Mouse (Mus musculus) lung, postnatal 4 days (tissue): ENCODE data around the gene Akt3.

ENCODE experiments used
- DNase-seq, 2 experiments: peaks; one replicate each; pipeline ENCODE4 v3.0.0; 2021

The Akt3 gene

DNA sequence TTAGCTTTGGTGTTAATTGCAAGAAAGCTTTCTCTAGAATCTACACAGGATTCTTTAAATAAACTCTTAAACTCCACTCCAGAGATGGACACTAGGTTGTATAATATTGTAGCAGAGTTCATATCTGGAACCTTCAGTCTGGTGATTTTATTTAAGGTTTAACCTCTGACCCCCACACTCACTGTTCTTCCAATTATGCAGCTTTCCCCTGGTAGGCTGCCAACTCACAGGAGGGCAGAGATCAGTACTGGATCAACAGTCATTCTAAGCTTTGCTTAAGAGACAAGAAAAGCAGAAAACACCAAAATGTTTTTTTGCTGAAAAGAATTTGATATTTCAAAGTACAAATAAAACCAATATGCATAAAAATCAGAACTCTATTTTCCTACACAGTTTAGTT is 212.1 kb downstream of the Akt3 start:
- no peak for DNase-seq

DNA sequence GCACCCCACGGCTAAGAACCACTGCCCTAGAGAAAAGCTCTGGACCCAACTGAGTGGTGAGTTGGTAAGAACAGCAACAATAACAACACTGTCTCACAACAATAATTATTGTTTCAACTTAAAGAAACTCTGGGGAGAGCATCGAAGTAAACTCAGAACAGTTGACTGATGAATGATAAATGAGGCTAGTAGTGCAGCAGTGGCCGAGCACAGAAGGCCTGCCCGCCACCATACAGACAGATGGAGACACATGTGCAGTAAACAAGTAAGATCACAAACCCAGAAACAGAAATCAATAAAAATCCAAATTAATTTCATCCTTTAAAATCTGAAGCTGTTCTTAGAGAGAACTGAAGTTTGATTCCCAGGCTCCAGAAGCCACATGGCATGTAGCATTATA is 217.9 kb downstream of the Akt3 start:
- DNase-seq, result no peak

DNA sequence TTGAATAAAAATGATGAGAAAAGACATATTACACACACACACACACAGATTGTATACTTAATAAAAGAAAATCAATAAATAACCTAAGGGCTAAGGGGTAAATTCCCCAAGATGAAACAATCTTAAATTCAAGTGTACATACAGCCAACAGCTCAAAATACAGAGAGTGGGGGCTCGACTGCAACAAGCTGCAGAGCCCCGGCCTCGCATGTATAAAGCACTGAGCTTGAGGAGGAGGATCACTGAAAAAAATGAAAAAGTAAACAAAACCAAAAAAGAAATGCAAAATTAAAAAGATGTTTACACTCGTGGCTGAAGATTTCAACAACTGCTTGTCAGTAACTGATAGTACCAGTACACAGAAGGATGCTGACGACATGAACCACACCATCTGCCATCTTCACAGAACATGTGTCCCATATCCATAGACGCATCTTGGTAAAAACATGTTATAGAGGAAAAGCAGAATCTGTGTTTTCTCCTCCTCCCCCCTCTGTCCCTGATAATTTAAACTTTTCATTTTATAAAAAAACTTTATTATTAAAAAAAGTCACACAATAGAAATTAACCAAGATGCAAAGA is 218.8 kb downstream of the Akt3 start:
- no peak for DNase-seq

DNA sequence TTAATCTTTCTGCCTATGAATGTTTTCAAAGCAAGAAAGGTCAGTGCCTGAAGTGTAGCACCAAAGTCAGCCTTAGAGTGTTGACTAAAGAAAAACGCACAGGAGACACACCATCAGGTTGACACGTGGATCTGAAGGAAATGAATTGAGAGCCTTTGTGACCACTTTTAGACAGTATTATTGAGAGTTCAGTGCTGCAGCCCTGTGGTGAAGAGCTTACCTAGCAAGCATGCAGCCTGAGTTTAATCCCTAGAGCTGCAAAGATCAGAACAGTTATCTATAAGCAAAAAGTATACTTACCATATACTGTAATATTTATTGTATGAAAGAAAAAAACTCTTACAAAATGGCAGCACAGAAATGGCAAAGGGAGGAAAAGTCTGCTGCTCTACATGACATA is 219.6 kb downstream of the Akt3 start:
- no peak for DNase-seq

DNA sequence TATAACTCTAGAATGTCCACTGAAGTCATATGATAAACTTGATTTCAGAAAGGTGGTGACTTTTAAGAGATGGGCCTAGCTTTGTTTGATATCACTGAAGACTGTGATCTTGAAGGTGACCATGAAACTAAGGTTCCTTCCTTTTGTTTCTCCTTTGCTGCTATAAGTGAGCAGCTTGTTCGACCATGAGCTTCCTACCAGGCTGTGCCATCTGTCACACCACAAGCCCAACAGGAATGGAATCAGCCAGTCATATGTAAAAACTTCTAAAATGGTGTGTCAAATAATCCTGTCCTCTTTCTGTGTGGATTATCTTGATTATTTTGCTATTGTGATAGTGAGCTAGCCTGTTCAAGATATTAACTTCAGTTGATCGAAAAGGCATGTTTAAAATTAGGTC is 222.5 kb downstream of the Akt3 start:
- no peak for DNase-seq

DNA sequence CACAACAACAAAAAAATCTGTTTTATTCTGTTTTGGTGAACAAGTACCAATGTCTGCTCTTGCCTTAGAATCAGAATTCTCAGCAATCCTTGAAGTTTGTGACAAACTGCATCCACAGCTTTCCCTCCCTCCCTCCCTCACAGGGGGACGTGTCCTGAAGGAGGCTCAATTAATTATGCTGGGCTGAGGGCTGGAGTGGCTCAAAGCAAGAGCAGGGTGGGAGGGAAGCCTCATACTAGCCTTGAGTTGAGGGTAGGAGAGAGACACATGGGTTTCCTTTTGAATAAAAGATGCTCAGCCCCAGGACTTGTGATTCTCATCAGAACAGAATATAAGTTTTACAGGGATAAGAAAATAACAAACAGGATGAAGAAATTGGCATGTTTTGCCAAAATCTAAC is 225.8 kb downstream of the Akt3 start:
- no peak for DNase-seq

DNA sequence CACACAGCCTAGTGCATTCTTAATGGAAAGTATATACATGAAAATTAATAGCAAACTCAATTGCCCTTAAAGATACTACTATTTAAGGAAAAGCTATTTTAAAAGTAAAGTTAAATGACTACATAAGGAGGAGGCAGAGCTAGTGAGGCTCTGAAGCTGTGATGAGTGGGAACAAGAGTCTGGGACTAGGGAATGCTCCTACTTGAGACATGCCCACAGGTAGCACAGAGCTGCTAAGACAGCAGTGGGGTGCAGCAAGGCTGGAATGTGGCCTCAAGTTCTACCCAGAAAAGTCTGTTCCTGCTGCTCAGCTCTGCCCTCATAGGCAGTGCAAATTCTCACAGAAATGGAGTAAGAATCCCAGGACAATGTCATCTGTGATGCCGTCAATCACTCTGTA is 226.8 kb downstream of the Akt3 start:
- DNase-seq, result no peak

DNA sequence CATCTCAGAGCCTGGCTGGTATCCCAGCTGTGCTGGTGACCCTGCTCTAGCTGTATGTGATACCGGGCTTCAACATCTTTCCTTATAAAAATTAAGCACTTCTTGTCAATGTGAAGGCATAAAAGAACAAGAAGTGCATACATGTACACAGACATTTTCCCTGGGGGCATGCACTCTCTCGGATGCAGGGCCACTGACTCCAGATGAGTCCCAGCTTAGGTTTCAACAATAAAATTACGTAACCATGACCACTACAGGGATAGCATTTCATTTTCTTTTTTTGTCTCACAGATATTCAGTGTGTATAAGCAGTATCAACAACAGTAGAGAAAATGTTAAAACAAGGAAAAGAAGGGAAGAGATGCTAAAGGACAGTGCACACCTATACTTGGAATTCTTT is 227.3 kb downstream of the Akt3 start:
- no peak for DNase-seq

DNA sequence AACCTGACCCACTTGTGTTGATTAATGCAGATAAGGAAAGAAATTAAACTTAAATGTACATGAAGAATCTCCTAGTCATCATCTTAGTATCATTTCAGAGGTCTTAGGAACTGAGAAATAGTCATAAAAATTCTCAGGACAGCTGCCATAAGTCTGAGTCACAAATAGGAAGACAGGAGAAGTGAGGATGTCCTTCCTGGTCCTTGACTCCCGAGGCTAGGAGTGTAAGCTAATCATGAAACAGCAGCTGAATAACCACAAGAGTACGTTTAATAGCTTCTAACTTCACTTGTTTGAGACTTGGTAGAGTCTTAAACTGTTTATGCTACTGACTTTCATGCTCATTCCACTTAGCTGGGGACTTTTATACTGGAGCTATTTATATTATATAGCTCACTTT is 229.0 kb downstream of the Akt3 start:
- no peak for DNase-seq

DNA sequence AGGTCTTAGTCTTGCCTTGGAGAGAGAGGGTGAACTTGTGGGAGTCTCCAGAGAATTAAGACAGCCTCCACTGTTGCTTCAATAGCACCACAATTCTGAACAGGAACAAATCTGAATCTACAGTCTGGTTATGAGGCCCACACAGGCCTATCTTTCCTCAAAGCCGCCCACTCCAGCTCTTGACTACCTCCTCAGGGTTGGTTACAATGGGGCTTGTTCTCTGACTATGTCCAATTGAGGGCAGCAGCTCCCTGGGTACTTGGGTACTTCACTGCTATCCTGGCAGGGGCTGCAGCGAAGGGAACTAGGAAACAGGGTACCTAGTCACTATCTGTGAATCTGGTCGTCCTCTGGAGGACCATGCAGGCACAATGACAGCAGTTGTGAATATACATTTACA is 230.3 kb downstream of the Akt3 start:
- no peak for DNase-seq

DNA sequence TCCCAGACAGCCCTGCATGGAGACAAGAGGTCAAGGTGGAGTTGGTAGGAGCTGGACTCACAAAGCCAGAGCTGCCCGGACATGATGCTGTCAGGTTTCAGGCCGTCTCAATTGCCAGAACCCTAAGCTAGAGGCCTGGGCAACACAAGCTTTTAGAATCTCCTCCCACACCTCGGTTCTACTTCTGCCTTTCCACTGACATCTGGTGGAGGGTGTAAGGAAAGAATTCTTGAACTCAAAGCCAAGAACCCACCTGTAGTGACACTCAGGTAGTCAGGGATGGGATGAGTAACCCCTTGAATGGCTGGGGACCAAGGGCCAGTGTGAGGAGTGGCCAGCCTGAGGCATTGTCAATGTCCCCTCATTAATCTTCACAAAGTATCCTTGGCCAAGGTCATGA is 235.3 kb downstream of the Akt3 start:
- no peak for DNase-seq

DNA sequence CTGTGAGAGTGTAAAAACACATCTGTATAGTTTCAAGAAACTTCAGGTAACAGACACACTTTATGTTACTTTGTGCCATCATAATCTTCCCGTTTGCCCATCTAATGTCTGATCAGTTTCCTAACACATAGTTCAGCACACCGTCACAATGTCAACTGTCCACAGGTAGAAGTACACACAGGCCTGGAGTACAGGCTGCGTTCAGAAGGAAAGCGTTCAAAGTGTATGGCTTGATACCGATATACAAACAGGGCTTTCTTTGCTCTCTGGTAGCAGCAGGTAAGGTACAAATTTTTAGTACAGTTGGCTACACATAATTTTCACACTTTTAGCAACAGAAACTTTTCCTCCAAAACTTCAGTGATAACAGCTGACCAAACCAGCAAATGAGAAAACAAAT is 238.3 kb downstream of the Akt3 start:
- no peak for DNase-seq

DNA sequence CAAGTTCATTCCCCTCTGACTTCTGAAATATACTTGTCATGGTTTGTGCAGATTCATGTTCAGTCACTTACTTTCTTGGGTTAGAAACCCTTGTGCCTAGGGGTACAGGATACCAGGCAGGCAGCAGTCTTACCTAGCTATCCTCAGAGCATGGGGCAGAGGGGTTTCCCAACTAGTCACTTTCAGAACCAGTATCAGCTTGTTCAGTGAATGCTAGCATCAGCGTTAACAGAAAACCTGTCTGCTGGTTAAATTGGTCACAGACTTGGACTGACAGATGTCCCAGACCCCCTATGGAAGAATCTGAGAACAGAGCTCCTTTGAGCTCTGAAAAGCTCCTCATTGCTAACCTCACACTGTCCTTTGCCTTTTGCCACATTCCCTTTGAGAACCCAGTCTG is 239.3 kb downstream of the Akt3 start:
- no peak for DNase-seq

DNA sequence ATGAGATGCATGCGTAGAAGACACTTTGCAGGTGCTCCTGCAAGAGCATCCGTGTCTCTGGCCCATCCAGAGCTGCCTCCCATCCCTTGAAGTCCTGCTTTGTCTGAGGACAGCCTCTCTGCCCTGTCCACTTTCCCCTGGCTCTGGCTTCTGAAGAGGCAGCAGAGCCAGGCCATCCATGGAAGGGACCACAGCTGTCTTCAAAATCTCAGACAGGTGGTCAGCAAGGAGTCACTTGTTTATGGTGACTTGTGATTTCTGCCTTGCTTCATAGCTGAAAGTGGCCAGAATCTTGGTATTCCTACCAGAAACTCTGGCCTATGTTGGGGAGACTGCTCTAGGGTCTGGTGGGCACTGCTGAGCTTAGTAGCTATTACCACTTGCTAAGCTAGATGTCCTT is 241.3 kb downstream of the Akt3 start:
- DNase-seq, result no peak

DNA sequence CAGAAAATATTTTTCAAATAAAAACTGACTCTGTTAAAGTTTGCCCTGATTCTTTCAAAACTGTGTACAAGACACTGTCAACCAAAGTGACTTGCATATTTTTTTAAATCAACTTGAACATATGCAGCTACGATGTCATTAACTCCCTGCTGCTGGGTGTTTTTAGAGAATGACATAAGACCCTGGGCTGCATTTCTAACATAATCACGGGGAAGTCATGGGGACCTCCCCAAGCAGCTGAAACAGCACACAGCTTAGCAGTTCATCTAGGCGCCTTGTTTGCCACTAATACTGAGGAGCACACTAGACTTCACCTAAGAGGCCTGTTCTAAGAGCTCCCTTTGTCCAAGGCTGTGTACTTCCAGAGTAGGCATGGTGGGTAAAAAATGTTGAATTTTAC is 242.1 kb downstream of the Akt3 start:
- no peak for DNase-seq

DNA sequence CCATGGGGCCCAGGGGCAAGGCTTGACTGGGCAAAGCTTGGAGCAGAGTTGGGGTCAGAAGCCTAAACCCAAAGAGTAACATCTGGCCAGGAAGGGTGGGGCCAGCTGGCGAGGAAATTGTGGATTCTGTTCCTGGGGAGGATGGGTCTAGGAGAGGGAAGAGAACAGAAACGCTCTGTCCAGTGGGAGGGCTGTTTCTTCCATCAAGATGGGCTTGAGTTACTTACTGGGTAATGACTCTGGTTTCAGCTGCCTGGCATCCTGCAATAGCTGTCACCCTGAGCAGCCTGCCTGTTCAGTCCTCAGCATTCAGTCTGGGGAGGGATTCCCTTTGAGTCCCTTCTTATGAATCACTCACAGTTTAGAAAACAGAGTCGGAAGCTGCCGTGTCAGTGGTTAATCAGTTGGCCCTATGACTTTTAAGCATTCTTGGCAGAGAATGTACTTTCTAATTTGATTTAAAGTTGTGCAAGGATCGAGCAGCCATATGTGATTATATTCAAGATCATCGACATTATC is 243.0 kb downstream of the Akt3 start:
- DNase-seq, result no peak

DNA sequence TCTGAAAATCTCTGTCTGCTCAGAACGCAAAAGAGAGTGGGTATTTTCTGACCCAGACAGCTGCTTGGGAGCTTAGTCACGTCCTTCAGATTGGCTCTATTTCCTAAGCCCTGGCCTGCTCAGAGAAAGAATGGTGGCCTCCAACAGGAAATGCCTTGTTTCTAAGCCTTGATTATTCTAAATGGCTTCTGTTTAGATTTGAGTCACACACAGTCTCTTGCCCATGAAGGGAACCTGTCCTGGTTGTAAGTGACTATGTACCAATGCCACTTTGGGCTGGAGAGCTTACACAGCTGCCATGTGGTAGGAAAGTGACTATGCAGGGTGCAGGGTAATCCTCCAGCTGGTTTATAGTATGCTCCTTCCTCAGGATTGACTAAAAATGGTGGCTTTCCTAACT is 243.7 kb downstream of the Akt3 start:
- no peak for DNase-seq

DNA sequence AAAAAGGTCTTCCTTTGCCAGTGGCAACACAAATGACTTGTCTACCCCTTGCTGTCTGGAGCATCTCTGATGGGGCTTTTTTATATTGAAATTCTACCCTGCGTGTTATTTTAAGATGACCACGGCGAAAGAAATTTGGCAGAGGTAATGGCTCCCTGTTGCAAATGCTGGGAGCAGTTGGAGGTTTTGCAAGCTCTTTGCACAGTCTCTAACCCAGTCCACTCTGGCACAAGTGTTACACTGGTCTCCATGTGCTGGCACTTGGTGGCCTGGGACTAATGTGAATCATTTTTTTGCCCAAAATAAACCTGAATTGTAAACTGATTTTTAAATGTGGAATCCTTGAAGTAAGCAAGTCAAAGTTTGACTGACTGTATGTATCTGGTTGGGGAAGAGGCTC is 244.2 kb downstream of the Akt3 start:
- DNase-seq, result no peak

DNA sequence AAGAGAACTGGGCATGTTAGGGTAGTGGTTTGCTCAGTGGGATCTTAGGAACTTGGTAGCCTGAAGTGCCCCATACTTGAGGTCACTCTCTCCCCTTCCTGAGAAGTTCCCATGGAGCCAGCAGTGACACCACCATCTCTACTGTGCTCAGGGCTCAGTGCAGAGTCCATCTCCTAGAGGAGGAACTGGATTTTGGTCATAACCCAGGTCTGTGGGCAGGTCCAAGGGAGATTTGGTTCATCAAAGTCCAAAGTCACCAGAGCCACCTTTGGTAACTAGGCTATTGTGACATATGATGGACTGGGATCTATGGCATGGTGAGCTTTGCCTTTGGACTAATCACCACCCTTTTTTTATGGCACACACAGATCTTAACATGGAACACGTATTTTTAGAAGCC is 244.7 kb downstream of the Akt3 start:
- DNase-seq, result no peak

DNA sequence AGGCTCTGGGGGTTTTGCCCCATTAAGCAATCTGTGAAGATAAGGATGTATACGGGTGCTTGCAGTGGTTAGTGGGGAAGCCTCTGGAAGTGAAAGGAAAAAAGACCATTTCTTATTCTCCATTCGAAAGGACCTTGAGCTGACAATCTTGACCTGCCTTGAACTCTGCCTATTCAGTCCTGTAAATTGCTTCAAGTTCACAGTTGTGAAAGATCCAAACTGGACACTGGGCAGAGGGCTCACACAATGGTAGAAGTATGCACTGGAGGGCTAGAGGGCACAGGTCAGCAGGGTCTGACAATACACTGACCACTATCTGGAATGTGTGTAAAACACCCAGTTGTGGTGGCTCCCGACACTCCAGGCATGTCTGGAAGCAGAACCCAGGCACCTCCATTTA is 245.2 kb downstream of the Akt3 start:
- no peak for DNase-seq

DNA sequence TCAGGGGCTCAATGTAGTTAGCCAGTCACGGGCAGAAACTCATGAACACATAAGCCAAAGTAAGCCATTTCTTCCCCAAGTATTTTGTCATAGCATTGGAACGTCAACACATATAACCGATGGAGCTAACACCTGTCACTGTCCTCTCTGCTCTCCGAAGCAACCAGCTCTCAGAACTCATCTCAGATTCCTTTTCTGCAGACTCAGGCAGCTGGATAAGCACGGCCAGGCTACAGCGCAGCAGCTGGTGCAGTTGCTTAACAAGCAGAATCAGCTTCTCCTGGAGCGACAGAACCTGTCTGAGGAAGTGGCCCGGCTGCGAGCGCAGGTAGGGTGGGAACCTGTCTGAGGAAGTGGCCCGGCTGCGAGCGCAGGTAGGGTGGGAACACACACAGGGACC is 246.3 kb downstream of the Akt3 start:
- no peak for DNase-seq

DNA sequence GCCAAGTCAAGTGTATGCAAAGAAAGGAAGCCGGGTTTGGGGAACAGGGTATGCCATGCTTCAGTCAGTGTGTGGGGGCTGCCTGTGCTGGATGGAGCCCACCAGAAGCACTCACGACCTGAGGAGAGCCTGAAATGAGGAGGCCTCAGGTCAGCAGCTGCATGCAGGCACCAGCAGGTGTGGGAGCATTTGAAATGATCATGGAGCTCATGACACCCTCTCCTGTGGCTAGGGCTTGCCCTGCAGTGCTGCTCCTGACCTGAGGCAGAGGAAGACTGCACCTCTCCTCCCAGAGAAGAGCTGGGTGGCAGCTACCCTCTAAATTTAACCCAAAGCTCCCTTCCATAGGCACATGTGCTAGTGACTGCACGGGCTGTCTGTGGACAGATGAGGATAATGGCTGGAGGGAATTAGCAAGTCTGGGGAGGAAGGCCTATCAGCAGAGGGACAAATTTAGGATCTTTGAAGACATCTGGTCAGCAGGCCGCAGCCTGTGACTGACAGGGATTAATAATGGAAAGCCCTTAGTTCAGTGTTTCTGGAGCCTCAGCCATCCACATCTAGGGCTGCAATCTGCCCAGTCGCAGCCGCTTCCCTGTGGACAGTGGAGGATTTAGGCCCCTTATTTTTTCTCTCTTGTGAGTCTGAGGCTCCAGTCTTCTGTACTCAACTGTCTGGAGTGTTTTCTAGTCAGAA is 247.2 kb downstream of the Akt3 start:
- DNase-seq, result no peak

DNA sequence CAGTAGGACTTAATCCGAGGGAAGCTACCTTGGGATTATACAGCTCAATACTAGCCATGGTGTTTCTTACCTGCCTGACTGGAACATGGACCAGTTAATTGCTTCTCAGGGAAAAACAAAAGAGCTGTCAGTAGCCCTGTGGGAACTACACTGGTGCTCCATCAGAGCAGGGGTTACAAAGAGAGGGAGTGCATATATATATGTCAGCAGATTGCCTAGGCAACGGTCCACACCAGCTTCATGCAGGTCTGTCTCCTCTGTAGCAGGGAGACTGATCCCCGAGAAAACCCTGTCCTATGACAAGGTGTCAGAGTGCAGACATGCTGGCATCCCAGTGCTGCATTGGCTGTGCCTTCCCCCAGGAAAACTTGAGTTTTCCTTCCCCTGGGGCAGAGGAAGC is 248.0 kb downstream of the Akt3 start:
- DNase-seq, result no peak

DNA sequence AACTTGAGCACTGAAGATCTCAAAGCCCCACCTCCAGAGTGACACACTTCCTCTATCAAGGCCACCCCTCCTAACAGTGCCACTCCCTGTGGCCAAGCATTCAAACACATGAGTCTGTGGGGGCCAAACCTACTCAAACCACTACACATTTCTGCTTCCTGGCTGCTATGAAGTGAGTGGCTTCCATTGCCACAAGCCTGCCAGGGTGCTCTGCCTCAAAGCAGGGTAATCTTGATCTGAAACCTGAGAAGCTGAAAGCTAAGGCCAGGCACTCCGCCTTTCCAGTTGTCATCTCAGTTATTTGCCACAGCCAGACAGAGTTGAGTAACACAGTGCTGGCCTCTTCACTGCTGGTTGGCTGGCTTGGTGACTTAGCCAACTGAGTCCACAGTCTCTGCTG is 249.2 kb downstream of the Akt3 start:
- DNase-seq, result no peak

DNA sequence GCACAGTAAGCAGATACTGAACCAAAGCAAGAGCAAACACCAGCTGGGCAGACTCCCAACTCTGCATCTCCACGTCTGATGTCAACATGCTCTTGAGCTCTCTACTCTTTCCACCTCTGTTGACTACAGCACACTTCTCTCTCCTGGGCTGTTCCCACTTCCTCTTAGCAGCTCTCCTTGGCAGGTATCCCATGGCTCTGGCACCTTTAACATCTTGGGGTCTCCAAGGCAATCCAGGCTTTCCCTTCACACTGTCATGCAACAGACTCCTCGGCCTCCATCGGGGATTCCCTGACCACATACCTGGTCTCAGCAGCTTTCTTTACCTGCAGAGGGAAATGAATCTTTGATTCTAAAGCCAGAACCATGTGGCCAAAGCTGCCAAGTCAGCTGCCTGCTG is 250.6 kb downstream of the Akt3 start:
- peak in 1 of 2 experiments; percentile 36 for DNase-seq
